10 mouse cellular contexts compared by ENCODE assay signal in genomic region chr16:23953189-23953958, GRCm38 (mm10). TPM values are rescaled to one million over a fixed set of nuclear protein-coding genes. Genes with fewer than 3 reads are reported as not detected.
DNase-seq lines count a peak whose midpoint lies in the region; ATAC-seq and TF ChIP-seq lines count a peak whose summit lies in the region.
"Had no signal": no experiment of that assay in that cellular context is flagged by ENCODE, and none has a peak within 500 bp of the region (broad histone marks: within the 10 kb centered on the region; RNA-seq: fewer than 3 reads in every experiment).

No protein-coding gene starts in this region.

- H3K4me1 ChIP-seq in bone marrow macrophage, adult 2 months (ENCODE audit: control insufficient read depth, insufficient read depth, low read length): peaks cover 2% of the 10 kb centered on the region
- no peaks in the 10 kb centered on the region for H3K4me1 ChIP-seq in forebrain, embryonic 15.5 days

- no peak overlapping the region for H3K4me3 ChIP-seq in gastrocnemius, adult 2 months
- no peak overlapping the region for H3K4me3 ChIP-seq in bone marrow macrophage, adult 2 months (ENCODE audit: insufficient read depth, low read length)
- H3K4me3 ChIP-seq in forebrain, embryonic 15.5 days: no peak overlapping the region

- H3K9ac ChIP-seq in forebrain, embryonic 15.5 days (replicated peaks): no peak overlapping the region

- DNase-seq in gastrocnemius, adult 2 months: peak; percentile 62
- DNase-seq in gastrocnemius, postnatal 25 days: no peak
- DNase-seq in A20 (ENCODE audit: low read depth, low spot score): peak; percentile 57
- DNase-seq in kidney, postnatal 14 days: peak; percentile 65
- peak; percentile 81 for DNase-seq in lung, postnatal 36 days
- peak; percentile 73 for DNase-seq in splenic B cell, adult 2 months (ENCODE audit: low read depth, low spot score)

- no peaks in the 10 kb centered on the region for H3K9me3 ChIP-seq in forebrain, embryonic 15.5 days

- H3K27ac ChIP-seq in gastrocnemius, adult 2 months: no peak overlapping the region
- H3K27ac ChIP-seq in bone marrow macrophage, adult 2 months (ENCODE audit: insufficient read depth, low read depth, low read length): no peak overlapping the region
- no peak overlapping the region for H3K27ac ChIP-seq in forebrain, embryonic 15.5 days (replicated peaks)

- intact Hi-C loops in gastrocnemius, adult 2 months (cut with DNase I): loop anchor here (1.0 to 5.0 kb wide), 4 partner anchors 55 to 1076 kb away; no protein-coding TSS in a partner anchor

- peak; percentile 85 for TF ChIP-seq CTCF in gastrocnemius, adult 2 months (IDR thresholded peaks at IDR 0.05)
- TF ChIP-seq CTCF in bone marrow macrophage, adult 2 months (IDR thresholded peaks at IDR 0.05; ENCODE audit: low read depth, low read length): peak; percentile 53

- peak; percentile 64 for ATAC-seq in forebrain, embryonic 15.5 days (replicated peaks)

- TF ChIP-seq POLR2A in bone marrow macrophage, adult 2 months (IDR thresholded peaks at IDR 0.05; ENCODE audit: borderline replicate concordance, low read depth, low read length): no peak

- no peak overlapping the region for H3K4me2 ChIP-seq in forebrain, embryonic 15.5 days (replicated peaks)

- 35% methylated on average over 11 of the region's 11 CpGs for WGBS in forebrain, embryonic 15.5 days

- H3K27me3 ChIP-seq in forebrain, embryonic 15.5 days: no peaks in the 10 kb centered on the region
- no peaks in the 10 kb centered on the region for H3K27me3 ChIP-seq in splenic B cell, adult 2 months (ENCODE audit: control insufficient read depth, insufficient read depth, low read length, poor library complexity, severe bottlenecking)

- H3K36me3 ChIP-seq in forebrain, embryonic 15.5 days: no peaks in the 10 kb centered on the region
- H3K36me3 ChIP-seq in splenic B cell, adult 2 months (ENCODE audit: control insufficient read depth, insufficient read depth, low read length, poor library complexity, severe bottlenecking): no peaks in the 10 kb centered on the region

RNA-seq across cellular contexts. Expression of gene Rtp2, which starts 21.2 kb away (rescaled TPM):
- total RNA-seq in gastrocnemius, adult 2 months (2021): not detected
- total RNA-seq in gastrocnemius, postnatal 25 days (2021): not detected
- not detected in 2 replicates for polyA plus RNA-seq in bone marrow macrophage, adult 2 months (2012; ENCODE audit: insufficient read depth, insufficient read length, missing spikeins)
- not detected in 2 replicates for polyA plus RNA-seq in forebrain, embryonic 15.5 days (2015; fragmentation: Nextera tagmentation; extraction: Ambion mirVana)
- polyA plus RNA-seq: stomach, embryonic 16.5 days had no signal

RNA-seq across cellular contexts. Expression of gene Gm37419, which starts 34.9 kb away (rescaled TPM):
- total RNA-seq in gastrocnemius, adult 2 months (2021): not detected
- total RNA-seq in gastrocnemius, postnatal 25 days (2021): not detected
- not detected in 2 replicates for polyA plus RNA-seq in bone marrow macrophage, adult 2 months (2012; ENCODE audit: insufficient read depth, insufficient read length, missing spikeins)
- polyA plus RNA-seq in forebrain, embryonic 15.5 days (2015; fragmentation: Nextera tagmentation; extraction: Ambion mirVana): 17.2 TPM in 1 of 2 replicates, not detected in the other
- total RNA-seq: layer of hippocampus, adult 8-10 months had no signal
- polyA plus RNA-seq: stomach, embryonic 16.5 days had no signal

RNA-seq across cellular contexts. Expression of gene Bcl6, which starts 35.3 kb away (rescaled TPM):
- 10 to 100 TPM; 62.7 to 71.2 TPM for total RNA-seq in gastrocnemius, adult 2 months (2021)
- total RNA-seq in gastrocnemius, postnatal 25 days (2021): 10 to 100 TPM; 36.6 to 68.3 TPM
- 41.0 and 47.5 TPM in 2 replicates for polyA plus RNA-seq in bone marrow macrophage, adult 2 months (2012; ENCODE audit: insufficient read depth, insufficient read length, missing spikeins)
- polyA plus RNA-seq in forebrain, embryonic 15.5 days (2015; fragmentation: Nextera tagmentation; extraction: Ambion mirVana): 1.6 and 2.6 TPM in 2 replicates
